Mouse (Mus musculus): ENCODE measurements at regions not wholly inside any gene's neighbourhood (a gene's known extent, or its start where the extent isn't known, plus 50 kb on each side); places are given as distances from the start of the nearest gene placed in this dataset.

DNA sequence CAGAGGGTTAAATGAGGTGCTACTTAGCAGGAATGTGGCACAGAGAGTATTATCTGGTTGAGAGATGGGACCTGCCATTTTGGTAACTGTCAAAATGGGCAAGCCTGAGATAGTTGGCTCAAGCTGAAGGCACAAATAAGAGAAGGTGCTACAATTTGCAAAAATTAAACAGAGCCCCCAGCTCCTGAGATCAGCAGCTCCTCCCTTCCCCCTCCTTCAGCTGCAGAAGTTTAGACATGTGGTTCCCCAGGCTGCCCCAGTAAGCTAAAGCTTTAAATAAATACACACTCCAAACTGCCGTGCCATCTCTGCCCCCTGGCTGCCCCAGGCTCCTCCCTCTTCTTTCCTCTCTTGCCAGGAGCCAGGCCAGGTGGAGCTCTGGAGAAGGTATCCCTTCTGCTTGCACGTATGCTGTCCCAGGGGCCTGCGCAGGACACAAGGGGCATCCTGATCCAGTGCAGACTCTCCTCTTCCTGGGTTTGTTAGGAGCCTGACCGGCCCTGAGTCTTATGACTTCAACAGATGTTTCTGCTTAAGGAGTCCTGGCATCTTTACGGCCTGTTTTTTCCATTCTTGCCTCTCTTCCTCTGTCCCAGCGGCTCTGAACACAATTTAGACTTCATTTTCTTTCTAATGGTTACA is 184.0 kb downstream of the Zfp36l1 start:
- Histone ChIP-seq H3K27ac (replicated peaks; ENCODE audit: low read depth, low read length) (peak overlapping the region; percentile 90), H3K36me3 (ENCODE audit: control insufficient read depth, insufficient read depth, low read length) (no peaks in the 10 kb centered on the region), H3K9ac (ENCODE audit: low read length) (no peak overlapping the region), H3K4me2 (ENCODE audit: low read depth, severe bottlenecking) (peak overlapping the region; percentile 7; the same call in 1 of the 2 replicates), H3K27me3 (ENCODE audit: control insufficient read depth, insufficient read depth, low read length) (no peaks in the 10 kb centered on the region), H3K9me3 (ENCODE audit: control insufficient read depth, low read length) (no peaks in the 10 kb centered on the region; the same call in 1 of the 2 replicates), H3K4me3 (ENCODE audit: low read depth, low read length) (no peak overlapping the region), H3K4me1 (ENCODE audit: control insufficient read depth, insufficient read depth, low read length) (peaks cover 52% of the 10 kb centered on the region)
- under 1% methylated on average over 6 of the region's 6 CpGs for WGBS
- ATAC-seq (ENCODE audit: insufficient number of reproducible peaks, low FRiP score, low TSS enrichment, low read depth): peak; percentile 69
- DNase-seq (ENCODE audit: low spot score): peak; percentile 79

DNA sequence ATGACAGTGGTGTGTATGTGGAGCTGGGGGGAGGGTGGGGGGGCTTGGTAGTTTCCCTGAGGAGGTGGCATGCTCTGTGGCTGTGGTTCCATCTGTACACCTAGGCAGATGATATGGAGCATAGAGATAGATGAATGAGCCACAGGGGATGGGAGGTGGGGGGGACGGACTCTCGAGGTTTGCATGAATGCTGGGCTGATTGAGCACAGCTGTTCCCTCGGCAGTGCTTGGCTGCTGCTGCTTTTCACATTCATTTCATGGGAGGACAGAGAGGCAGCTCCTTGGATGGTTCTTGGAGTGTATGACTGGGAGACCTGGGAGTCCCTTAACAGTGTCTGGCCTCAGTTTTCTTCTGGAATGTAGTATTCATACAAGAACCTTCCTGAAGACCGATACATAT is 184.5 kb downstream of the Zfp36l1 start:
- no peak overlapping the region for H3K9ac ChIP-seq (ENCODE audit: low read length)
- 18% methylated on average over 4 of the region's 4 CpGs for WGBS
- H3K9me3 ChIP-seq (ENCODE audit: control insufficient read depth, low read length): no peaks in the 10 kb centered on the region; the same call in 1 of the 2 replicates
- H3K27ac ChIP-seq (replicated peaks; ENCODE audit: low read depth, low read length): peak overlapping the region; percentile 90
- H3K27me3 ChIP-seq (ENCODE audit: control insufficient read depth, insufficient read depth, low read length): no peaks in the 10 kb centered on the region
- ATAC-seq (ENCODE audit: insufficient number of reproducible peaks, low FRiP score, low TSS enrichment, low read depth): peak; percentile 19
- peaks cover 52% of the 10 kb centered on the region for H3K4me1 ChIP-seq (ENCODE audit: control insufficient read depth, insufficient read depth, low read length)
- peak; percentile 63 for DNase-seq (ENCODE audit: low spot score)
- no peaks in the 10 kb centered on the region for H3K36me3 ChIP-seq (ENCODE audit: control insufficient read depth, insufficient read depth, low read length)
- H3K4me3 ChIP-seq (ENCODE audit: low read depth, low read length): no peak overlapping the region
- no peak overlapping the region for H3K4me2 ChIP-seq (ENCODE audit: low read depth, severe bottlenecking)

GRCm38 (mm10) chr12:79925704-79926588 is 186.9 kb downstream of the Zfp36l1 start:
- Histone ChIP-seq H3K9me3 (ENCODE audit: control insufficient read depth, low read length) (no peaks in the 10 kb centered on the region; the same call in 1 of the 2 replicates), H3K27me3 (ENCODE audit: control insufficient read depth, insufficient read depth, low read length) (no peaks in the 10 kb centered on the region), H3K4me1 (ENCODE audit: control insufficient read depth, insufficient read depth, low read length) (peaks cover 56% of the 10 kb centered on the region), H3K36me3 (ENCODE audit: control insufficient read depth, insufficient read depth, low read length) (no peaks in the 10 kb centered on the region), H3K4me2 (ENCODE audit: low read depth, severe bottlenecking) (no peak overlapping the region), H3K27ac (replicated peaks; ENCODE audit: low read depth, low read length) (peak overlapping the region; percentile 57), H3K4me3 (ENCODE audit: low read depth, low read length) (no peak overlapping the region), H3K9ac (ENCODE audit: low read length) (peak overlapping the region; percentile 50; the same call in 1 of the 2 replicates)
- 26% methylated on average over 6 of the region's 6 CpGs for WGBS
- no peak for DNase-seq (ENCODE audit: low spot score)
- ATAC-seq (ENCODE audit: insufficient number of reproducible peaks, low FRiP score, low TSS enrichment, low read depth): no peak

DNA sequence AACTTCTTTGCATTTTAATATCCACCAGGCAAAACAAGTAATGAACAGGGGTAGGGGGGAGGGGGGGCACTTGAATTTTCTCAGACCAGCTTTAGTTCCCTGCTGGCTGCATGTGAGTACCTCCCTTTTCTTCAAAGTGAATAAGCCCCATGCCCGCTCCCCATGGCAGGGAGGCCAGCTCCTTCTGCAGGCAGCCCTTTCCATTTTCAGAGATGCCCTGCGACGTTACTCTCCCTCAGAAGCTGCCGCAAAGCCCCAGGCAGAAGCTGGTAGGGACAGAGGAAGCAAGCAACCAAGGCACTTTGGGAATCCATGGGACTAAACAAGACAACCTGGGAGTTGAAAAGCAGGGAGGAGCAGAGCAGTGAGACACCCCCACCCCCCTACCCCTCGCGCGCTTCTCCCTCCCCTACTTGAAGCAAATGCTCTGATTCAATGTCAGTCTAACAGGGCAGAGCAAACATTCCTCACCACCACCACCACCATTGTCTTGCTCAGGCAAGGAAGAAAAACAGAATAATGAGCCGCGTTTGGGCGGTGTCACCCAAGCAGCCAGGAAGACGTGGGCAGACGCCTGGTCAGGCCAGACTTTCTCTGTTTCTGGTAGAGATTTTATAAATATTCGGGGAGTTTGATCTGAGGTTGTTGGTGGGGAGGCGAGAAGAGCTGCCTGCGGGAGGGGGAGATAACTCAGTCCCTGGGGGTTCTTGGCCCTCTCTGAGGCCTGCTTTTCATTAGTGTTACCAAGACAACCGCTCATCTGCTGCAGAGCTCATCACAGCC is 187.7 kb downstream of the Zfp36l1 start:
- DNase-seq (ENCODE audit: low spot score) (no peak), ATAC-seq (ENCODE audit: insufficient number of reproducible peaks, low FRiP score, low TSS enrichment, low read depth) (no peak)
- Histone ChIP-seq H3K27ac (replicated peaks; ENCODE audit: low read depth, low read length) (peak overlapping the region; percentile 57), H3K9ac (ENCODE audit: low read length) (peak overlapping the region; percentile 50; the same call in 1 of the 2 replicates), H3K27me3 (ENCODE audit: control insufficient read depth, insufficient read depth, low read length) (no peaks in the 10 kb centered on the region), H3K9me3 (ENCODE audit: control insufficient read depth, low read length) (no peaks in the 10 kb centered on the region), H3K4me1 (ENCODE audit: control insufficient read depth, insufficient read depth, low read length) (peaks cover 49% of the 10 kb centered on the region), H3K4me3 (ENCODE audit: low read depth, low read length) (no peak overlapping the region), H3K36me3 (ENCODE audit: control insufficient read depth, insufficient read depth, low read length) (no peaks in the 10 kb centered on the region), H3K4me2 (ENCODE audit: low read depth, severe bottlenecking) (no peak overlapping the region)
- WGBS: 6% methylated on average over 16 of the region's 16 CpGs

GRCm38 (mm10) chr12:79923811-79924210 is 189.0 kb downstream of the Zfp36l1 start:
- DNase-seq (ENCODE audit: low spot score) (no peak), ATAC-seq (ENCODE audit: insufficient number of reproducible peaks, low FRiP score, low TSS enrichment, low read depth) (no peak)
- no peaks in the 10 kb centered on the region for H3K36me3 ChIP-seq (ENCODE audit: control insufficient read depth, insufficient read depth, low read length)
- no peak overlapping the region for H3K27ac ChIP-seq (replicated peaks; ENCODE audit: low read depth, low read length)
- no peak overlapping the region for H3K4me3 ChIP-seq (ENCODE audit: low read depth, low read length)
- H3K9ac ChIP-seq (ENCODE audit: low read length): no peak overlapping the region
- WGBS: 85% methylated on average over 6 of the region's 6 CpGs
- H3K9me3 ChIP-seq (ENCODE audit: control insufficient read depth, low read length): no peaks in the 10 kb centered on the region
- H3K4me2 ChIP-seq (ENCODE audit: low read depth, severe bottlenecking): no peak overlapping the region
- peaks cover 39% of the 10 kb centered on the region for H3K4me1 ChIP-seq (ENCODE audit: control insufficient read depth, insufficient read depth, low read length)
- no peaks in the 10 kb centered on the region for H3K27me3 ChIP-seq (ENCODE audit: control insufficient read depth, insufficient read depth, low read length)

- 65% methylated on average over 5 of the region's 5 CpGs for WGBS
- no peaks in the 10 kb centered on the region for H3K27me3 ChIP-seq (ENCODE audit: control insufficient read depth, insufficient read depth, low read length)
- DNase-seq (ENCODE audit: low spot score) (no peak), ATAC-seq (ENCODE audit: insufficient number of reproducible peaks, low FRiP score, low TSS enrichment, low read depth) (no peak)
- no peak overlapping the region for H3K4me3 ChIP-seq (ENCODE audit: low read depth, low read length)
- H3K4me2 ChIP-seq (ENCODE audit: low read depth, severe bottlenecking): no peak overlapping the region
- no peak overlapping the region for H3K27ac ChIP-seq (replicated peaks; ENCODE audit: low read depth, low read length)
- H3K36me3 ChIP-seq (ENCODE audit: control insufficient read depth, insufficient read depth, low read length): no peaks in the 10 kb centered on the region
- H3K4me1 ChIP-seq (ENCODE audit: control insufficient read depth, insufficient read depth, low read length): peaks cover 27% of the 10 kb centered on the region
- no peaks in the 10 kb centered on the region for H3K9me3 ChIP-seq (ENCODE audit: control insufficient read depth, low read length)
- H3K9ac ChIP-seq (ENCODE audit: low read length): no peak overlapping the region
These were observed 191.0 kb downstream of the Zfp36l1 start for GRCm38 (mm10) chr12:79921786-79922185.

DNA sequence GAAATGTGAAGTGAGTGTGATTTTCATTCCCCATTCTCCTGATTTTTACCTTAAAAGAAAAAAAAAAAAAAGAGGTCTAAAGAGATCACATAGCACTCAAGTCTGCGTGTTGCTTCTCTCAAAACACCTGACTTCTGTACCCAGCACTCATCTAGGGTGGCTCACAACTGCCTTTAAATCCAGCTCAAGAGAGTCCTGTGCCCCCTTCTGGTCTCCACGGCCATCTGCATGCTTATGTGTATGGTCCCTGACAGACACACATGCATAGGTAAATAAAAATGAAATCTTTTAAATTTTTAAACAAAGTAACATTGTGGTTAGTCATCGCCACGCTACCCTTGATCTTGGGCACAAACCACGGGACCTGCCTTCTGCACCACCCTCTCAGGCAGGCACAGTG is 193.8 kb downstream of the Zfp36l1 start:
- Histone ChIP-seq H3K27ac (replicated peaks; ENCODE audit: low read depth, low read length) (no peak overlapping the region), H3K36me3 (ENCODE audit: control insufficient read depth, insufficient read depth, low read length) (no peaks in the 10 kb centered on the region), H3K27me3 (ENCODE audit: control insufficient read depth, insufficient read depth, low read length) (no peaks in the 10 kb centered on the region), H3K4me3 (ENCODE audit: low read depth, low read length) (no peak overlapping the region), H3K9me3 (ENCODE audit: control insufficient read depth, low read length) (no peaks in the 10 kb centered on the region), H3K9ac (ENCODE audit: low read length) (no peak overlapping the region), H3K4me2 (ENCODE audit: low read depth, severe bottlenecking) (no peak overlapping the region), H3K4me1 (ENCODE audit: control insufficient read depth, insufficient read depth, low read length) (peaks cover 7% of the 10 kb centered on the region; the same call in 1 of the 2 replicates)
- ATAC-seq (ENCODE audit: insufficient number of reproducible peaks, low FRiP score, low TSS enrichment, low read depth): no peak
- 91% methylated on average over 5 of the region's 5 CpGs for WGBS
- no peak for DNase-seq (ENCODE audit: low spot score)

DNA sequence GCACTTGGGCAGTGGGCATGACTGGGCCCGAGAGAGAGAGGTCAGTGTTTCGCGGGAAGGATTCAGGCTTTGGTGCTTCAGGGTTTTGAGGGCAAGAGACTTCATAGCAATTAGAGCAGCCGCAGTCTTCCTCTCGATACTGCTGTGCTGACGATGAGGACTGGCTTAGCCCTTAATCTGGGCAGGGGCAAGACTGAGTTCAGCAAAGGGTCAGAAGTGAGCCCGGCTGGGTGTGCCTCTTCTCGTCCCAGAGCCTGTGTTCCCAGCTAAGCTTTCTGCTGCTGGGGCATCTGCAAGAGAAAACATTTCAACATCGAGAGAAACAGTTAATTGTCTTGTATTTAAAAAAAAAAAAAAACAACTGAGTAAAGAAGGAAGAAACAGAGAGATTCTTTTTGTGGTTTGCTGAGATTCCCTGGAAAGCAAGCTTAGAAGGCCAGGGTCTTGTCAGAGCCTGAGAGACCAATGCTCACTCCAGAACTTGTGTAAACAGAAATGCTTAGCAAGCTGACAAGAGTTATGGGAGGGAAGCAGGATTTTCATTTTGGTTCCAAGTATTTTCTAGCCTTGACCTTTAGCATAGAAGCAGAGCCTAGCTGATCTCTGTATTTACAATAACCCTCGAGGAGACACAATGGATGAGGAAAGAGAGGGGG is 195.1 kb downstream of the Zfp36l1 start:
- H3K4me1 ChIP-seq (ENCODE audit: control insufficient read depth, insufficient read depth, low read length): peaks cover 7% of the 10 kb centered on the region; the same call in 1 of the 2 replicates
- no peak overlapping the region for H3K27ac ChIP-seq (replicated peaks; ENCODE audit: low read depth, low read length)
- H3K4me2 ChIP-seq (ENCODE audit: low read depth, severe bottlenecking): no peak overlapping the region
- ATAC-seq (ENCODE audit: insufficient number of reproducible peaks, low FRiP score, low TSS enrichment, low read depth): no peak
- no peaks in the 10 kb centered on the region for H3K36me3 ChIP-seq (ENCODE audit: control insufficient read depth, insufficient read depth, low read length)
- WGBS: 43% methylated on average over 10 of the region's 10 CpGs
- H3K9ac ChIP-seq (ENCODE audit: low read length): no peak overlapping the region
- H3K27me3 ChIP-seq (ENCODE audit: control insufficient read depth, insufficient read depth, low read length): no peaks in the 10 kb centered on the region
- H3K4me3 ChIP-seq (ENCODE audit: low read depth, low read length): no peak overlapping the region
- DNase-seq (ENCODE audit: low spot score): no peak
- H3K9me3 ChIP-seq (ENCODE audit: control insufficient read depth, low read length): no peaks in the 10 kb centered on the region
